ENCODE assay signal across 22 mouse cellular contexts in genomic region chr10:4162049-4162448, GRCm38 (mm10).
"Had no signal": no experiment of that assay in that cellular context is flagged by ENCODE, and none has a peak within 500 bp of the region (broad histone marks: within the 10 kb centered on the region; RNA-seq: fewer than 3 reads in every experiment).

No protein-coding gene starts in this region.

- H3K4me3 ChIP-seq: forebrain, embryonic 15.5 days; heart, adult 2 months; heart, embryonic 12.5 days; hindbrain, embryonic 13.5 days; hindbrain, embryonic 15.5 days; limb, embryonic 13.5 days; limb, embryonic 15.5 days; liver, embryonic 13.5 days had no signal

- H3K9me3 ChIP-seq: forebrain, embryonic 15.5 days; hindbrain, embryonic 13.5 days; hindbrain, embryonic 15.5 days; limb, embryonic 15.5 days; liver, embryonic 13.5 days had no signal

- H3K4me1 ChIP-seq: hindbrain, embryonic 13.5 days had no signal

- H3K36me3 ChIP-seq: forebrain, embryonic 15.5 days; hindbrain, embryonic 13.5 days; hindbrain, embryonic 15.5 days; limb, embryonic 13.5 days; limb, embryonic 15.5 days had no signal

- DNase-seq: forebrain, postnatal 0 days; gastrocnemius, postnatal 14 days; gastrocnemius, postnatal 36 days; heart, adult 11 months; heart, adult 2 months; heart, postnatal 10 days; kidney, adult 18-20 months; kidney, adult 8-10 months; kidney, postnatal 10 days; kidney, postnatal 25 days; layer of hippocampus, adult 9-11 months; layer of hippocampus, postnatal 36 days; left cerebral cortex, postnatal 4 days; liver, embryonic 13.5 days had no signal

- H3K4me2 ChIP-seq: forebrain, embryonic 15.5 days; heart, embryonic 12.5 days; hindbrain, embryonic 13.5 days; hindbrain, embryonic 15.5 days; limb, embryonic 13.5 days; limb, embryonic 15.5 days; liver, embryonic 13.5 days had no signal

- H3K27me3 ChIP-seq: forebrain, embryonic 15.5 days; heart, embryonic 12.5 days; hindbrain, embryonic 13.5 days; hindbrain, embryonic 15.5 days; limb, embryonic 13.5 days; limb, embryonic 15.5 days; liver, embryonic 13.5 days had no signal

- H3K27ac ChIP-seq: forebrain, embryonic 15.5 days; heart, adult 2 months; hindbrain, embryonic 13.5 days; hindbrain, embryonic 15.5 days; hindbrain, postnatal 0 days; limb, embryonic 13.5 days; limb, embryonic 15.5 days; liver, embryonic 13.5 days had no signal

- H3K9ac ChIP-seq: forebrain, embryonic 15.5 days; forebrain, postnatal 0 days; heart, embryonic 12.5 days; hindbrain, embryonic 13.5 days; hindbrain, embryonic 15.5 days; limb, embryonic 13.5 days; limb, embryonic 15.5 days; liver, embryonic 13.5 days had no signal

- ATAC-seq: forebrain, postnatal 0 days; hindbrain, postnatal 0 days; intestine, embryonic 16.5 days had no signal
